Mouse (Mus musculus) kidney, adult 2 months (tissue): ENCODE results near the gene Cyp39a1. TPM values are rescaled to one million over a fixed set of nuclear protein-coding genes. Genes with fewer than 3 reads are reported as not detected.

Experiments used
- DNase-seq: peaks from one replicate; pipeline ENCODE4 v3.0.0; 2021
- H3K27ac ChIP-seq: fragments of 200-500 bp; 2 replicates; pipeline ENCODE4 v1.5.1; 2012; ENCODE audit warnings: low read depth, low read length, control low read depth, inconsistent platforms; ENCODE audit not compliant: insufficient read depth
- H3K27me3 ChIP-seq: fragments of 200-500 bp; replicated peaks from 2 replicates; pipeline ENCODE4 v1.6.1; 2012; ENCODE audit warnings: mild to moderate bottlenecking, moderate library complexity, low read length, inconsistent platforms; ENCODE audit not compliant: control insufficient read depth, insufficient read depth
- H3K36me3 ChIP-seq: fragments of 200-500 bp; 2 replicates; pipeline ENCODE4 v1.6.1; 2012; ENCODE audit warnings: mild to moderate bottlenecking, moderate library complexity, low read length, inconsistent platforms; ENCODE audit not compliant: control insufficient read depth, insufficient read depth
- H3K4me1 ChIP-seq: fragments of 200-500 bp; 2 replicates; pipeline ENCODE4 v1.6.1; 2011; ENCODE audit warnings: low read length; ENCODE audit not compliant: control insufficient read depth, insufficient read depth
- H3K4me3 ChIP-seq: fragments of 200-500 bp; 2 replicates; pipeline ENCODE4 v1.5.1; 2011; ENCODE audit warnings: mild to moderate bottlenecking, low read depth, low read length, control low read depth; ENCODE audit not compliant: insufficient read depth
- CTCF ChIP-seq: fragments of 200-500 bp; conservative IDR thresholded peaks from 2 replicates; pipeline ENCODE4 v1.5.1; 2011; ENCODE audit warnings: low read depth, mild to moderate bottlenecking, control low read depth, low read length, moderate library complexity, mixed read lengths; ENCODE audit not compliant: insufficient read depth, insufficient read length
- POLR2A ChIP-seq: fragments of 200-500 bp; IDR thresholded peaks from one replicate; pipeline ENCODE4 v1.6.1; 2011; ENCODE audit warnings: low read depth, low read length, control low read depth
- WGBS: fragments of 180-500 bp; shearing (Covaris S2); methylation state at CpG from one replicate; pipeline ENCODE4 v1.1.7; 2018; 5-methylcytosine and 5-hydroxymethylcytosine counted together
- polyA plus RNA-seq: library from polyadenylated mRNA; depleted of rRNA; stranded (reverse); fragments of >200 nt; gene quantifications from 2 replicates; pipeline ENCODE4 v1.2.3, GENCODE M21; 2012

The Cyp39a1 gene
- polyA plus RNA-seq, 1 experiment, result 3.6 TPM

DNA sequence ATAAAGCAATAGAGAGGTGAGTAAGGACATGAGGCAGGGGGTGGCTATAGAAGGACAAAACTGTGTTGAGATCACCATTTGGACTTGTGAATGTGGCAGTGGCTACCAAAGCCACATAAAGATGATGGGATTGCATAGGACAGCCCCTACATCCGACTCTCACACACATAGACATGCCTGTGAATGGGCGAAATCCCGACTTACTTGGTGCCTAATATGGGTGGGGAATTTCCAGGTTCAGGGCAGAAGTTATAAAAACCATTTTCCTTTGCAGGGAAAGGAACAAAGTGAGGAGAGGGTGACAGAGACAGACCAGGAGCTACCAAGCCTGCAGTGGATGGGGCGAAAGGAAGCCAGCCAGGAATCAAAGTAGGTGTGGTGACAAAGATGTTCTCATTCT is 30.1 kb upstream of the Cyp39a1 start:
- Histone ChIP-seq H3K36me3 (no peaks in the 10 kb centered on the region), H3K4me1 (no peaks in the 10 kb centered on the region), H3K27ac (no peak overlapping the region), H3K4me3 (no peak overlapping the region), H3K27me3 (no peaks in the 10 kb centered on the region)
- TF ChIP-seq POLR2A (no peak), CTCF (no peak)
- 95% methylated on average over 4 of the region's 4 CpGs for WGBS
- no peak for DNase-seq

DNA sequence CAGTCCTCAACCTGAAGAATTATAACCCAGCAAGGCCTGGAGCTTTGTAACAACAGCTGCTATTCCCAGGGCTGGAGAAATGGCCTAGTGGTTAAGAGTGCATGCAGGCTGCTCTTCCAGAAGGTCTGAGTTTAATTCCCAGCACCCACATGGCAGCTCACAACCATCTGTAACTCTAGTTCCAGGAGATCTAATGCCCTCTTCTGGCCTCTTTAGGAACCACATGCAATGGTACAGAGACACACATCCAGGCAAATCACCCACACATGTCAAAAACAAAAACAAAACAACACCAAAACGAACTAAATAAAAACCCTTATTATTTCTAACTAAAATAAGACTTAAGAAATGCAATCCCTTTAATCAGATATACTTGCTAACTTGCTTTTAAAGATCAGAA is 26.4 kb upstream of the Cyp39a1 start:
- Histone ChIP-seq H3K36me3 (no peaks in the 10 kb centered on the region), H3K27me3 (no peaks in the 10 kb centered on the region), H3K27ac (no peak overlapping the region), H3K4me1 (no peaks in the 10 kb centered on the region), H3K4me3 (no peak overlapping the region)
- 87% methylated on average over 1 of the region's 1 CpGs for WGBS
- TF ChIP-seq POLR2A (no peak), CTCF (no peak)
- no peak for DNase-seq

GRCm38 (mm10) chr17:43643191-43643590 is 24.0 kb upstream of the Cyp39a1 start:
- H3K4me3 ChIP-seq, result no peak overlapping the region
- no peaks in the 10 kb centered on the region for H3K27me3 ChIP-seq
- H3K36me3 ChIP-seq, result no peaks in the 10 kb centered on the region; the same call in 1 of the 2 replicates
- DNase-seq, result no peak
- no peak overlapping the region for H3K27ac ChIP-seq
- H3K4me1 ChIP-seq, result no peaks in the 10 kb centered on the region
- TF ChIP-seq POLR2A (no peak), CTCF (no peak)
- WGBS, result 71% methylated on average over 7 of the region's 7 CpGs

DNA sequence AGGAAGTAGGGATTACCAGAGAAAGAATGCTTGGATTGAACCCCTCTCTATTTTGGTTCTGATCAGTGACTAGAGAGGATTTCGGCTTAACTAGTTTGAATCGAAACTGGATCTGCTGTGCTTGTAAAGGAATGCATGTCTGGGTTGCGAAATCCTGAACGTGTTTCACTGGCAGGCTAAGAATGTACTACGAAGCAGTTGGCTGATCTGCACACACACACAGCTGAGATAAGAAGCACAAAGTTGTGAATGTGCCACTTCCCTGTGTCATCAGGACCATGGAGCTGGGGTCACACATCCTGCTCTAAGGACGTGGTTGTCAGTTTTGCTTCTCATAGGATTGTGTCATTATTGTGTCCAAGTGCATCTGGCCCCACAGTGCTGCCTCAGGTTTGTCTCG is 22.9 kb upstream of the Cyp39a1 start:
- no peaks in the 10 kb centered on the region for H3K4me1 ChIP-seq
- H3K36me3 ChIP-seq, result no peaks in the 10 kb centered on the region; the same call in 1 of the 2 replicates
- H3K27ac ChIP-seq, result no peak overlapping the region
- no peak overlapping the region for H3K4me3 ChIP-seq
- TF ChIP-seq POLR2A (no peak), CTCF (no peak)
- WGBS, result 57% methylated on average over 7 of the region's 7 CpGs
- DNase-seq, result no peak
- no peaks in the 10 kb centered on the region for H3K27me3 ChIP-seq

- Histone ChIP-seq H3K27me3 (no peaks in the 10 kb centered on the region), H3K4me1 (no peaks in the 10 kb centered on the region), H3K4me3 (no peak overlapping the region), H3K27ac (no peak overlapping the region), H3K36me3 (no peaks in the 10 kb centered on the region; the same call in 1 of the 2 replicates)
- 81% methylated on average over 3 of the region's 3 CpGs for WGBS
- no peak for DNase-seq
- TF ChIP-seq CTCF (no peak), POLR2A (no peak)
Measured at GRCm38 (mm10) chr17:43645136-43645535, 22.1 kb upstream of the Cyp39a1 start.

DNA sequence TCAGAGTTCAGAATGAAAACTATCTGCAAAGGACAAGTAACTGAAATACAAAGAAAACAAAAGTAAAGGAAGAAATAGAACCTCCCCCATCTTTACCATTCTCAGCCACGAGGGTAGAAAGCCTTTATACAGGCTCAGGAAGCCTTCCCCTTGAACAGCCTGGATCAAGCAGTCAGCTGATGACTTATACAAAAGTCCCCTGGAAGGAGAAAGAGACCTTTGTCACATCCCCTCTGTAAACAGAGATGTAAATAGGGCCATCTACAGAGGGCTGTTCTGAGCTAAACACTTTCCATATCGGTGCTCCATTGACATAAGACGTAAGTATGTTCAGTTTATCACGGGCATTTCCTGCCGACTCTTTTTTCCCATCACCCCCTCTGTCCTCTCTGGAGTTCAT is 20.3 kb upstream of the Cyp39a1 start:
- no peaks in the 10 kb centered on the region for H3K27me3 ChIP-seq
- no peak for DNase-seq
- no peak for TF ChIP-seq POLR2A
- no peak for TF ChIP-seq CTCF
- no peaks in the 10 kb centered on the region; the same call in 1 of the 2 replicates for H3K36me3 ChIP-seq
- no peak overlapping the region for H3K4me3 ChIP-seq
- WGBS, result 64% methylated on average over 5 of the region's 5 CpGs
- no peak overlapping the region for H3K27ac ChIP-seq
- no peaks in the 10 kb centered on the region for H3K4me1 ChIP-seq

- Histone ChIP-seq H3K4me3 (no peak overlapping the region), H3K36me3 (no peaks in the 10 kb centered on the region; the same call in 1 of the 2 replicates), H3K27me3 (no peaks in the 10 kb centered on the region), H3K4me1 (no peaks in the 10 kb centered on the region), H3K27ac (no peak overlapping the region)
- WGBS, result 90% methylated on average over 10 of the region's 10 CpGs
- TF ChIP-seq POLR2A (no peak), CTCF (peak; percentile 44)
- DNase-seq, result no peak
Measured at GRCm38 (mm10) chr17:43649641-43650436, 17.4 kb upstream of the Cyp39a1 start.
